Mouse (Mus musculus): ENCODE data around the gene Mapk8ip2. TPM values are rescaled to one million over a fixed set of nuclear protein-coding genes. Genes with fewer than 3 reads are reported as not detected.

Gene Mapk8ip2
- polyA plus RNA-seq, 1 experiment from 2014 or later, result 2.8 TPM

DNA sequence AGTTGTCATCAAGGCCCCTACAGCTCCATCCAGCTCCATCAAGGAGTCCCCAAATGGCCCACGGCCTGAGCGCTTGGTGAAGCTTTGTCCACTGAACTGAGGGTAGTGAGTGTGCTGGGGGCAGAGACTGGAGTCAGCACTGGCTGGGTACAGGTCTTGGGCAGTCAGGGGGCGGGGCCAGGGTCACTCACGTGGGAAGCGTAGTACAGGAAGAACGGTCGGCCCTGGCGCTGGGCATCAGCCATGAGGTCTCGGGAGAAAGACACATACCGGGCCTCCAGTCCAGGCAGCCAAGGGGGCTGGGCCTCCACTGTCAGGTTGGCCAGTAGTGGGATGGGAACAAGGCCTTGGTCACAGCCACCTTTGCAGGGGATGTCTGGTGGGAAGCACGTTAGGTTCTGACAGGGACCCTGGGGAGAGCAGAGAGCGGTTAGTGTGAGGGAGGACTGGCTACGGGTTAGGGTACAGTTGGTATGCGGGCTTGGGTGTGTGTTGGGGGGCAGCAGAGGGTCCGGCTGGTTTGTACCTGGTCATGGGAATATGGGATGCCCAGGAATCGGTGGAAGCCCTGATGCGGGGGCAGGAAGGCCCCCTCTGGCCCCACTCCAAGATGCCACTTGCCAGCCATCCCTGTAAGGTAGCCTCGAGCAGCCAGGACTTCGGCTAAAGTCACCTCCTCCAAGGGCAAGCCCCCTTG is 21.0 kb downstream of the Mapk8ip2 start:
- Histone ChIP-seq H3K27ac (no peak overlapping the region), H3K4me3 (no peak overlapping the region), H3K9me3 (no peaks in the 10 kb centered on the region), H3K4me1 (peaks cover 11% of the 10 kb centered on the region), H3K27me3 (no peaks in the 10 kb centered on the region; the same call in 1 of the 2 replicates), H3K9ac (0 out of 2 replicates have a peak overlapping the region, but pooled peaks have one; percentile 78), H3K36me3 (no peaks in the 10 kb centered on the region), H3K4me2 (peak overlapping the region; percentile 82)
- WGBS, result 92% methylated on average over 19 of the region's 19 CpGs
- no peak for ATAC-seq (ENCODE audit: insufficient number of reproducible peaks, insufficient read depth, low FRiP score, low TSS enrichment, low read depth)

- Histone ChIP-seq H3K9ac (peak overlapping the region; percentile 78), H3K27me3 (no peaks in the 10 kb centered on the region; the same call in 1 of the 2 replicates), H3K4me3 (peak overlapping the region; percentile 65), H3K4me1 (peaks cover 11% of the 10 kb centered on the region), H3K27ac (no peak overlapping the region), H3K4me2 (peak overlapping the region; percentile 82), H3K36me3 (no peaks in the 10 kb centered on the region), H3K9me3 (no peaks in the 10 kb centered on the region)
- ATAC-seq (ENCODE audit: insufficient number of reproducible peaks, insufficient read depth, low FRiP score, low TSS enrichment, low read depth), result no peak
- WGBS, result 83% methylated on average over 7 of the region's 7 CpGs
Observed at GRCm38 (mm10) chr15:89475293-89475600, 21.5 kb downstream of the Mapk8ip2 start.

GRCm38 (mm10) chr15:89475611-89476474 is 22.1 kb downstream of the Mapk8ip2 start:
- peak overlapping the region; percentile 78 for H3K9ac ChIP-seq
- peak overlapping the region; percentile 82 for H3K4me2 ChIP-seq
- H3K27me3 ChIP-seq, result no peaks in the 10 kb centered on the region; the same call in 1 of the 2 replicates
- WGBS, result 9% methylated on average over 44 of the region's 44 CpGs
- peak; percentile 96 for ATAC-seq (ENCODE audit: insufficient number of reproducible peaks, insufficient read depth, low FRiP score, low TSS enrichment, low read depth)
- H3K9me3 ChIP-seq, result no peaks in the 10 kb centered on the region
- H3K36me3 ChIP-seq, result no peaks in the 10 kb centered on the region
- peaks cover 11% of the 10 kb centered on the region for H3K4me1 ChIP-seq
- H3K27ac ChIP-seq, result peak overlapping the region; percentile 80
- H3K4me3 ChIP-seq, result peak overlapping the region; percentile 65

DNA sequence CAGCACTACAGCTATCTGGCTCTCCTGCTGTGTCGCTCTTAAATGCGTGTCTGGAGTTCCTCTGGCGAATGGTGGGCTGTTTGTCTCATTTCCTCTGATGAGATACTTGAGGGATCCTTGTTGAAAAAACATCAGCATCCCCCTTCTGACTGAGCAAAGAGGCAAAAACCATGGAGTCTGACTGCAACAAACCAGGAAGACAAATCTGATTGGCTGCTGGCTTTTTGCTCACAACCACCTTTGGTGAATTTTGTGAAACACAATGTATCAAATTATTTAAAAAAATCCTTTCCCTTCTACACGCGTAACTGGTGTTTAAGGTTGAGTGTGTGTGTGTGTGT is 22.7 kb downstream of the Mapk8ip2 start:
- Histone ChIP-seq H3K27ac (peak overlapping the region; percentile 80), H3K9me3 (no peaks in the 10 kb centered on the region), H3K4me2 (peak overlapping the region; percentile 82), H3K36me3 (no peaks in the 10 kb centered on the region), H3K27me3 (no peaks in the 10 kb centered on the region; the same call in 1 of the 2 replicates), H3K4me3 (peak overlapping the region; percentile 65), H3K4me1 (peaks cover 11% of the 10 kb centered on the region), H3K9ac (peak overlapping the region; percentile 78)
- 3% methylated on average over 5 of the region's 5 CpGs for WGBS
- no peak for ATAC-seq (ENCODE audit: insufficient number of reproducible peaks, insufficient read depth, low FRiP score, low TSS enrichment, low read depth)

- Histone ChIP-seq H3K9me3 (no peaks in the 10 kb centered on the region), H3K4me1 (peaks cover 11% of the 10 kb centered on the region), H3K9ac (peak within 1 kb of the TSS; percentile 78), H3K4me3 (peak within 1 kb of the TSS; percentile 65), H3K27me3 (no peaks in the 10 kb centered on the region; the same call in 1 of the 2 replicates), H3K27ac (peak within 1 kb of the TSS; percentile 80), H3K4me2 (peak within 1 kb of the TSS; percentile 82), H3K36me3 (no peaks in the 10 kb centered on the region)
- no peak for ATAC-seq (ENCODE audit: insufficient number of reproducible peaks, insufficient read depth, low FRiP score, low TSS enrichment, low read depth)
- 26% methylated on average over 9 of the region's 9 CpGs for WGBS
Observed at GRCm38 (mm10) chr15:89477091-89477491, 23.4 kb downstream of the Mapk8ip2 start, which contains the start of gene Arsa. Gene Arsa (minus strand): TSS chr15:89477425.

DNA sequence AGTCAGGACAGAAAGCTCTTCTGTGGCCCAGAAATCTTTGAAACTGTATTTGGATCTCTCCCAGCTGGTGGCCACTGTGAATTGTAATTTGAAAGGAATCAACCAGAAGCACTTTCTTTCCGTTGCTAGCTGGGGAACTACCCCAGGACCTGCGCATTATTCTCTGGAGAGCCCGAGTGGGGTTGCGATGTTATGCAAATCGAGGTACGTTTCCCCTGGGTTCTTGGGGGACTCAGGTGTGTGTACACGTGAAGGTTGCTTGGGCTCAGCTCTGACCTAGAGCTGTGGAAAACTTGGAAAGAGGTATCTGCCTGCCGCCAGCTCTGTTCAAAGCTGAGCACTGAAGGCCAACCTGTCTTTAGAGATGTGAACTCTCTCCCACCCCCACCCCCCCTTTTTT is 24.1 kb downstream of the Mapk8ip2 start:
- Histone ChIP-seq H3K4me2 (no peak overlapping the region), H3K27me3 (no peaks in the 10 kb centered on the region; the same call in 1 of the 2 replicates), H3K9ac (no peak overlapping the region), H3K4me1 (peaks cover 11% of the 10 kb centered on the region), H3K4me3 (no peak overlapping the region), H3K36me3 (no peaks in the 10 kb centered on the region), H3K9me3 (no peaks in the 10 kb centered on the region), H3K27ac (no peak overlapping the region)
- no peak for ATAC-seq (ENCODE audit: insufficient number of reproducible peaks, insufficient read depth, low FRiP score, low TSS enrichment, low read depth)
- 40% methylated on average over 8 of the region's 8 CpGs for WGBS

GRCm38 (mm10) chr15:89478622-89479021 is 24.9 kb downstream of the Mapk8ip2 start:
- H3K4me2 ChIP-seq, result no peak overlapping the region
- H3K36me3 ChIP-seq, result no peaks in the 10 kb centered on the region
- no peak overlapping the region for H3K4me3 ChIP-seq
- no peak for ATAC-seq (ENCODE audit: insufficient number of reproducible peaks, insufficient read depth, low FRiP score, low TSS enrichment, low read depth)
- whole genome bisulfite sequencing, result 87% methylated on average over 3 of the region's 3 CpGs
- no peak overlapping the region for H3K27ac ChIP-seq
- no peak overlapping the region for H3K9ac ChIP-seq
- no peaks in the 10 kb centered on the region; the same call in 1 of the 2 replicates for H3K27me3 ChIP-seq
- H3K4me1 ChIP-seq, result peaks cover 11% of the 10 kb centered on the region
- no peaks in the 10 kb centered on the region for H3K9me3 ChIP-seq

GRCm38 (mm10) chr15:89480584-89480983 is 26.9 kb downstream of the Mapk8ip2 start:
- H3K27ac ChIP-seq, result no peak overlapping the region
- H3K36me3 ChIP-seq, result no peaks in the 10 kb centered on the region
- 82% methylated on average over 8 of the region's 8 CpGs for WGBS
- H3K4me1 ChIP-seq, result peaks cover 2% of the 10 kb centered on the region
- H3K9ac ChIP-seq, result no peak overlapping the region
- H3K27me3 ChIP-seq, result no peaks in the 10 kb centered on the region; the same call in 1 of the 2 replicates
- no peak overlapping the region for H3K4me2 ChIP-seq
- H3K9me3 ChIP-seq, result no peaks in the 10 kb centered on the region
- H3K4me3 ChIP-seq, result no peak overlapping the region
- ATAC-seq (ENCODE audit: insufficient number of reproducible peaks, insufficient read depth, low FRiP score, low TSS enrichment, low read depth), result no peak

DNA sequence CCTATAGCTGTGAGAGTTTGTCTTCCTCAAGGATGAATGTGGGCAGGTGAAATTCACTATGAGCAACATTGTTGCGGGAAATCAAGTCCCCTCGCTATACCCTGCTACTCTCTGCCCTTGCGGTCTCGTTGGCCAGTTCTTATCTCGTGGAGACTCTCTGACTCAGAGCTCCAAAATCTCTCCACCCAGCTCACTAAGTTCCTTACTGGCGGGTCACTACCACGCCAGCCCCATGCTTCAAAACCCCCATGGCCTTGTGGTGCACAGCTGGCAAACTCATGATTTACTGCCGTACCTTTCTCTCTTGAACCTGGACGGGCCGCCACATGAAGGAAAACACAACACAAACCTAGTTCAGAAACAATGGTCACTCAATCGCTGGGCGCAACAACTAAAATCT is 34.5 kb downstream of the Mapk8ip2 start:
- H3K9me3 ChIP-seq, result no peaks in the 10 kb centered on the region
- no peaks in the 10 kb centered on the region for H3K4me1 ChIP-seq
- no peak overlapping the region for H3K4me3 ChIP-seq
- H3K27ac ChIP-seq, result no peak overlapping the region
- no peak overlapping the region for H3K4me2 ChIP-seq
- H3K27me3 ChIP-seq, result no peaks in the 10 kb centered on the region
- no peak for ATAC-seq (ENCODE audit: insufficient number of reproducible peaks, insufficient read depth, low FRiP score, low TSS enrichment, low read depth)
- WGBS, result 86% methylated on average over 12 of the region's 12 CpGs
- no peaks in the 10 kb centered on the region for H3K36me3 ChIP-seq
- no peak overlapping the region for H3K9ac ChIP-seq

GRCm38 (mm10) chr15:89488611-89489117 is 35.0 kb downstream of the Mapk8ip2 start:
- no peak for ATAC-seq (ENCODE audit: insufficient number of reproducible peaks, insufficient read depth, low FRiP score, low TSS enrichment, low read depth)
- H3K36me3 ChIP-seq, result no peaks in the 10 kb centered on the region
- no peak overlapping the region for H3K4me3 ChIP-seq
- WGBS, result 56% methylated on average over 14 of the region's 14 CpGs
- H3K9ac ChIP-seq, result no peak overlapping the region
- no peak overlapping the region for H3K4me2 ChIP-seq
- H3K4me1 ChIP-seq, result no peaks in the 10 kb centered on the region
- no peak overlapping the region for H3K27ac ChIP-seq
- H3K27me3 ChIP-seq, result no peaks in the 10 kb centered on the region
- no peaks in the 10 kb centered on the region for H3K9me3 ChIP-seq

- no peak for ATAC-seq (ENCODE audit: insufficient number of reproducible peaks, insufficient read depth, low FRiP score, low TSS enrichment, low read depth)
- Histone ChIP-seq H3K9ac (no peak overlapping the region), H3K4me3 (no peak overlapping the region), H3K9me3 (peaks cover 3% of the 10 kb centered on the region), H3K4me1 (peaks cover 12% of the 10 kb centered on the region), H3K27me3 (peaks cover 32% of the 10 kb centered on the region), H3K27ac (no peak overlapping the region), H3K4me2 (no peak overlapping the region), H3K36me3 (no peaks in the 10 kb centered on the region)
- 77% methylated on average over 4 of the region's 4 CpGs for WGBS
Observed at GRCm38 (mm10) chr15:89494970-89495369, 41.3 kb downstream of the Mapk8ip2 start.
